Mouse (Mus musculus) lung, adult 2 months (tissue): ENCODE measurements around the gene Ccl24.

Source experiments
- CTCF ChIP-seq: fragments of 200-500 bp; IDR thresholded peaks from 2 replicates; pipeline ENCODE4 v1.5.1; 2011; ENCODE audit warnings: mild to moderate bottlenecking, low read length, control low read depth; ENCODE audit not compliant: insufficient read depth
- POLR2A ChIP-seq: fragments of 200-500 bp; IDR thresholded peaks from 2 replicates; pipeline ENCODE4 v1.6.1; 2011; ENCODE audit warnings: low read depth, mild to moderate bottlenecking, control low read depth, low read length, borderline replicate concordance; ENCODE audit errors: extremely low read depth

DNA sequence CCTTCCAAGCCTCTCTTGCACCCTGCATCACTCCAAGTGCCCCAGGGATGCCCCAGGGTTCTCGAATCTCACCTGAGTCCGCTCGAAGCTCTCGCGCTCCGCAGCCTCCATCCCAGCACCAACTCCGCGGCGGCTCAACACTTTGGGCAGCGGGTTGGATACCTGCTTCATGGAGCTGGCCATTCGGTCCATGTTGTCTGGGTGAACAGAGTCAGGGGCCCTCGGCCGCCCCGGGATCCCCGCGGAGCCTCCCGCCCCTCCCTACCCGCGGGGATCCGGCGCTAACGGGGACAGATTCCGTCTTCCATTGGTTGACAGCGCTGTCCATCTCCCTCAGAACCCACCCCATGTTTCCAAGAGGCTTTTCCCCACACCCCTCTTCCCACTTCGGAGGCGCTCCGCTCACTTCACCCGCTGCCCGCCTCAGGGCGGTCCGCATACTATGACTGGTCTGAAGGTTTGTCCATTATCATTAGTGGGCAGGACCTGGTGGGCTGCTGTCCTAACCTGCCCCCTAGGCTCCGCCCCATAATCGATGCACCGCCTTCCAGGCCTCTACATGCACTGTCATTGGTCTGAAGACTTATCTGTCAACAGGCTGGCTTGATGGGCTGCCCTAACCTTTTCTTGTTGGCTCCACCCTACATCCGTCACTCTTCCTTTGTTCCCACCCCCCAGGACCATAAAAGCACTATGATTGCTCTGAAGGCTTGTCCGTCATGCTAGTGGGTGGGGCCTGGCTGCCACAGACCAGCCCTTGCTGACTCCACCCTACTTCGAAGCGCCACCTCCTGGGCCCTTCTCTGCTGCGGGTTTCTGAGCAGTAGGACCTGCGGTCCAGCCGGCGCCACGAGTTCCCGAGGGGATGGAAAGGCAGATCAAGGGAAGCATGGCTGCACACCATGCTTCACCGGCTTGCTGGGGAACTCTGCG lies 27.7 kb downstream of the Ccl24 start, which contains the start of gene Hip1:
- TF ChIP-seq CTCF (peak; percentile 18; the same call in 1 of the 2 replicates), POLR2A (peak; percentile 74; the same call in 1 of the 2 replicates)
